Comparison of ENCODE assay signal across 14 mouse cellular contexts in the genomic region with DNA sequence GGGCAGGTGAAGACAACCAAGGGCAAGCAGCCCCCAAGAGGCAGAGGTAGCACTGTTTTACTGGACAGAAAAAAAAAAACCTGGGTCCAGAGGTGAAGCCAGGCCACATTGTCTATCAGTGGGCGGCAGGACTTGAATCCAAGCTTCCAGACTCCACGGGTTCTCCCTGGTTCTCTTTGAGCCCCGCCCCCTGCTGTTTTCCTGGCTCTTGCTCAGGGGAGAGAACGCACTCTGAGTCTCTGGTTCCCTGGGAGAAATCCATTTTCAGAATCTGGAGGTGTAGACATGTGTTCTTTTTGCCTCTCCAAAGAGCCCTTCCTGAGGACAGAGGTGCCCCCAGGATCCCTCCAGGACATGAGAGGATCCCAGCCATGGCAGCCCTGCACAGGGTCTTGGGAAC. TPM values are rescaled to one million over a fixed set of nuclear protein-coding genes. Genes with fewer than 3 reads are reported as not detected.
"Had no signal": no experiment of that assay in that cellular context is flagged by ENCODE, and none has a peak within 500 bp of the region (broad histone marks: within the 10 kb centered on the region; RNA-seq: fewer than 3 reads in every experiment).

No protein-coding gene starts in this region.

- DNase-seq: kidney, adult 2 months; kidney, postnatal 14 days; layer of hippocampus, adult 9-11 months; layer of hippocampus, postnatal 36 days; lung, adult 2 months; lung, postnatal 36 days; spleen, adult 18-20 months; thymus, adult 2 months; thymus, postnatal 25 days had no signal

- ATAC-seq: intestine, embryonic 16.5 days; lung, postnatal 0 days; midbrain, embryonic 13.5 days had no signal

RNA-seq across cellular contexts. Expression of gene Dio3, which starts 9.2 kb away (rescaled TPM):
- total RNA-seq: megakaryocyte progenitor cell, adult 5-6 weeks had no signal
- polyA plus RNA-seq: liver, embryonic 11.5 days had no signal
